Comparison of ENCODE assay signal across 11 mouse cellular contexts in genomic region chr9:14053704-14054103, GRCm38 (mm10).
A peak's percentile ranks its signal among the peaks of the same experiment; 100 is the strongest.
DNase-seq lines count a peak whose midpoint lies in the region; TF ChIP-seq lines count a peak whose summit lies in the region.
"Had no signal": no experiment of that assay in that cellular context is flagged by ENCODE, and none has a peak within 500 bp of the region (broad histone marks: within the 10 kb centered on the region; RNA-seq: fewer than 3 reads in every experiment).

No protein-coding gene starts in this region.

- no peaks in the 10 kb centered on the region for H3K79me2 ChIP-seq in heart, adult 2 months (replicated peaks; ENCODE audit: control insufficient read depth, insufficient read depth, low read length)

- peaks cover 6% of the 10 kb centered on the region; the same call in 1 of the 2 replicates for H3K27me3 ChIP-seq in heart, embryonic 10.5 days (ENCODE audit: insufficient read depth, poor library complexity, severe bottlenecking)
- H3K27me3 ChIP-seq in heart, adult 2 months (ENCODE audit: control insufficient read depth, insufficient read depth, low read length), result no peaks in the 10 kb centered on the region
- H3K27me3 ChIP-seq: embryonic facial prominence, embryonic 12.5 days had no signal

- no peaks in the 10 kb centered on the region for H3K9me3 ChIP-seq in heart, embryonic 10.5 days
- H3K9me3 ChIP-seq: embryonic facial prominence, embryonic 12.5 days had no signal

- TF ChIP-seq CTCF in heart, adult 2 months (IDR thresholded peaks at IDR 0.05), result no peak

- H3K36me3 ChIP-seq in heart, embryonic 10.5 days, result no peaks in the 10 kb centered on the region
- H3K36me3 ChIP-seq in heart, adult 2 months (ENCODE audit: control insufficient read depth, insufficient read depth, low read length), result no peaks in the 10 kb centered on the region
- H3K36me3 ChIP-seq: embryonic facial prominence, embryonic 12.5 days had no signal

- TF ChIP-seq EP300 in heart, adult 2 months (IDR thresholded peaks at IDR 0.05; ENCODE audit: insufficient read depth, low read depth, low read length), result no peak

- H3K4me1 ChIP-seq in heart, embryonic 10.5 days, result peaks cover 25% of the 10 kb centered on the region
- H3K4me1 ChIP-seq in heart, adult 2 months (ENCODE audit: control insufficient read depth, insufficient read depth, low read length), result peaks cover 2% of the 10 kb centered on the region

- DNase-seq in heart, embryonic 10.5 days (ENCODE audit: low spot score), result no peak
- no peak for DNase-seq in heart, adult 2 months
- peak; percentile 8 for DNase-seq in R1 (ENCODE audit: low read depth, low spot score)
- peak; percentile 75 for DNase-seq in kidney, adult 9 months
- peak; percentile 28 for DNase-seq in lung, postnatal 14 days
- DNase-seq in spleen, postnatal 10 days (ENCODE audit: low spot score in 2 of 2), result no peak
- DNase-seq in spleen, adult 12 weeks (ENCODE audit: low spot score), result no peak
- no peak for DNase-seq in layer of hippocampus, postnatal 14 days (ENCODE audit: low spot score in 2 of 2)
- DNase-seq: left cerebral cortex, postnatal 4 days had no signal

- no peak overlapping the region for H3K9ac ChIP-seq in heart, adult 2 months (ENCODE audit: low read depth, low read length)
- H3K9ac ChIP-seq: embryonic facial prominence, embryonic 12.5 days had no signal

- no peak overlapping the region for H3K4me3 ChIP-seq in heart, embryonic 10.5 days
- no peak overlapping the region for H3K4me3 ChIP-seq in heart, adult 2 months
- H3K4me3 ChIP-seq: embryonic facial prominence, embryonic 12.5 days; myocyte had no signal

- WGBS in heart, embryonic 10.5 days, result 20% methylated on average over 2 of the region's 2 CpGs
- 30% methylated on average over 2 of the region's 2 CpGs for WGBS in heart, adult 2 months

- intact Hi-C loops in heart, adult 2 months (cut with DNase I), result no loop called here

- peak overlapping the region; percentile 30 for H3K27ac ChIP-seq in heart, embryonic 10.5 days
- H3K27ac ChIP-seq in heart, adult 2 months, result no peak overlapping the region
- H3K27ac ChIP-seq: embryonic facial prominence, embryonic 12.5 days had no signal

- TF ChIP-seq POLR2A in heart, adult 2 months (IDR thresholded peaks at IDR 0.05; ENCODE audit: insufficient read depth, low read depth, low read length), result no peak

Comparison
In these comparisons a context has a peak if more than half of its experiments do, and no peak if none do; other contexts are left out.
1. DNase-seq: peak in R1 (single experiment), kidney, adult 9 months (single experiment) and lung, postnatal 14 days (single experiment); none in heart, embryonic 10.5 days (single experiment), heart, adult 2 months (0 of 2), spleen, postnatal 10 days (0 of 2), spleen, adult 12 weeks (single experiment) and layer of hippocampus, postnatal 14 days (0 of 2).